Mouse (Mus musculus) neural tube, embryonic 11.5 days (tissue): ENCODE measurements around the gene Miga1. TPM values are rescaled to one million over a fixed set of nuclear protein-coding genes. Genes with fewer than 3 reads are reported as not detected.
A peak's percentile ranks its signal among the peaks of the same experiment; 100 is the strongest.

ENCODE experiments used
- ATAC-seq: fragments of 200-750 bp; cut with Nextera tagmentation; 2 replicates; pipeline ENCODE4 v1.8.0; 2017; ENCODE audit warnings: moderate number of reproducible peaks, mild to moderate bottlenecking, moderate TSS enrichment, moderate library complexity; ENCODE audit not compliant: insufficient read depth, low FRiP score, low TSS enrichment
- DNase-seq: peaks from one replicate; pipeline ENCODE4 v3.0.0-alpha.2; 2015; ENCODE audit warnings: low spot score
- H3K27ac ChIP-seq: fragments of 300-500 bp; sonication (generic); 2 replicates; pipeline ENCODE4 v1.5.1; 2014; ENCODE audit warnings: low read depth, mild to moderate bottlenecking, low read length
- H3K27me3 ChIP-seq: fragments of 300-500 bp; sonication (generic); 2 replicates; pipeline ENCODE4 v1.6.1; 2014; ENCODE audit warnings: mild to moderate bottlenecking, low read length, mixed read lengths; ENCODE audit not compliant: control insufficient read depth, insufficient read depth
- H3K36me3 ChIP-seq: fragments of 300-500 bp; sonication (generic); 2 replicates; pipeline ENCODE4 v1.6.1; 2014; ENCODE audit warnings: mild to moderate bottlenecking, low read length, moderate library complexity, mixed read lengths; ENCODE audit not compliant: control insufficient read depth, insufficient read depth
- H3K4me1 ChIP-seq: fragments of 300-500 bp; sonication (generic); 2 replicates; pipeline ENCODE4 v1.6.1; 2014; ENCODE audit warnings: low read length, mixed read lengths; ENCODE audit not compliant: control insufficient read depth, insufficient read depth
- H3K4me2 ChIP-seq: fragments of 300-500 bp; sonication (generic); 2 replicates; pipeline ENCODE4 v1.6.1; 2014; ENCODE audit warnings: low read depth, mild to moderate bottlenecking, moderate library complexity
- H3K4me3 ChIP-seq: fragments of 300-500 bp; sonication (generic); 2 replicates; pipeline ENCODE4 v1.5.1; 2014; ENCODE audit warnings: low read depth, low read length
- H3K9ac ChIP-seq: fragments of 300-500 bp; sonication (generic); 2 replicates; pipeline ENCODE4 v1.6.1; 2014; ENCODE audit warnings: mild to moderate bottlenecking, low read length
- H3K9me3 ChIP-seq: fragments of 300-500 bp; sonication (generic); 2 replicates; pipeline ENCODE4 v1.6.1; 2016; ENCODE audit warnings: low read length; ENCODE audit not compliant: control insufficient read depth
- WGBS: fragments of 180-500 bp; shearing (Covaris S2); extraction: QIAGEN DNeasy Blood & Tissue Kit; methylation state at CpG from one replicate; pipeline ENCODE4 v1.1.7; 2014; 5-methylcytosine and 5-hydroxymethylcytosine counted together
- polyA plus RNA-seq: library from polyadenylated mRNA; unstranded; fragments of >200 nt; fragmentation: Nextera tagmentation; extraction: Ambion mirVana; gene quantifications from 2 replicates; pipeline ENCODE4 v1.2.1, GENCODE M21; 2014

The Miga1 gene
- polyA plus RNA-seq, 1 experiment from 2014 or later = 20.6 TPM

GRCm38 (mm10) chr3:152268099-152268498 lies 72.1 kb downstream of the Miga1 start:
- no peak overlapping the region for H3K27ac ChIP-seq
- H3K27me3 ChIP-seq = peaks cover 8% of the 10 kb centered on the region; the same call in 1 of the 2 replicates
- WGBS = 88% methylated on average over 14 of the region's 14 CpGs
- no peak for DNase-seq
- H3K9ac ChIP-seq = no peak overlapping the region
- ATAC-seq = no peak
- H3K36me3 ChIP-seq = no peaks in the 10 kb centered on the region
- no peak overlapping the region for H3K4me2 ChIP-seq
- no peak overlapping the region for H3K4me3 ChIP-seq
- H3K4me1 ChIP-seq = peaks cover 9% of the 10 kb centered on the region
- H3K9me3 ChIP-seq = no peaks in the 10 kb centered on the region

- Histone ChIP-seq H3K27ac (peak within 1 kb of the TSS; percentile 39; the same call in 1 of the 2 replicates), H3K27me3 (peaks cover 8% of the 10 kb centered on the region; the same call in 1 of the 2 replicates), H3K4me1 (peaks cover 9% of the 10 kb centered on the region), H3K9ac (peak within 1 kb of the TSS; percentile 69), H3K9me3 (no peaks in the 10 kb centered on the region), H3K4me2 (peak within 1 kb of the TSS; percentile 94), H3K36me3 (no peaks in the 10 kb centered on the region), H3K4me3 (peak within 1 kb of the TSS; percentile 54)
- ATAC-seq = peak; percentile 10
- WGBS = 3% methylated on average over 13 of the region's 13 CpGs
- no peak for DNase-seq
Measured at GRCm38 (mm10) chr3:152266036-152266421, 74.2 kb downstream of the Miga1 start, which contains the start of gene Nexn. Nexn (minus strand) TSS chr3:152266350.

GRCm38 (mm10) chr3:152265351-152266035 lies 74.7 kb downstream of the Miga1 start:
- no peaks in the 10 kb centered on the region for H3K9me3 ChIP-seq
- ATAC-seq (peak; percentile 74), DNase-seq (peak; percentile 81)
- H3K36me3 ChIP-seq = no peaks in the 10 kb centered on the region
- peaks cover 9% of the 10 kb centered on the region for H3K4me1 ChIP-seq
- H3K27me3 ChIP-seq = peaks cover 8% of the 10 kb centered on the region; the same call in 1 of the 2 replicates
- peak overlapping the region; percentile 94 for H3K4me2 ChIP-seq
- H3K9ac ChIP-seq = peak overlapping the region; percentile 69
- peak overlapping the region; percentile 54 for H3K4me3 ChIP-seq
- WGBS = under 1% methylated on average over 53 of the region's 63 CpGs
- peak overlapping the region; percentile 39; the same call in 1 of the 2 replicates for H3K27ac ChIP-seq

GRCm38 (mm10) chr3:152264830-152265229 lies 75.4 kb downstream of the Miga1 start:
- no peak for DNase-seq
- no peaks in the 10 kb centered on the region for H3K9me3 ChIP-seq

GRCm38 (mm10) chr3:152264374-152264773 lies 75.8 kb downstream of the Miga1 start:
- ATAC-seq (no peak), DNase-seq (no peak)
- Histone ChIP-seq H3K4me2 (no peak overlapping the region), H3K36me3 (no peaks in the 10 kb centered on the region), H3K27ac (no peak overlapping the region), H3K27me3 (peaks cover 8% of the 10 kb centered on the region; the same call in 1 of the 2 replicates), H3K9ac (no peak overlapping the region), H3K9me3 (no peaks in the 10 kb centered on the region), H3K4me3 (no peak overlapping the region), H3K4me1 (peaks cover 9% of the 10 kb centered on the region)
- WGBS = 26% methylated on average over 10 of the region's 10 CpGs

More at GRCm38 (mm10) chr3:152264830-152265229, 75.4 kb downstream of the Miga1 start:
- H3K4me3 ChIP-seq = peak overlapping the region; percentile 54
- ATAC-seq = 0 out of 2 replicates have a peak, but pooled peaks have one; percentile 1
- 17% methylated on average over 12 of the region's 12 CpGs for WGBS
- H3K36me3 ChIP-seq = no peaks in the 10 kb centered on the region
- H3K4me1 ChIP-seq = peaks cover 9% of the 10 kb centered on the region
- peak overlapping the region; percentile 94 for H3K4me2 ChIP-seq
- H3K9ac ChIP-seq = no peak overlapping the region; the same call in 1 of the 2 replicates
- H3K27ac ChIP-seq = no peak overlapping the region
- peaks cover 8% of the 10 kb centered on the region; the same call in 1 of the 2 replicates for H3K27me3 ChIP-seq

- H3K27me3 ChIP-seq = peaks cover 8% of the 10 kb centered on the region; the same call in 1 of the 2 replicates
- H3K4me2 ChIP-seq = no peak overlapping the region
Measured at GRCm38 (mm10) chr3:152261948-152262347, 78.3 kb downstream of the Miga1 start.

GRCm38 (mm10) chr3:152261436-152261835 lies 78.8 kb downstream of the Miga1 start:
- 53% methylated on average over 8 of the region's 8 CpGs for WGBS
- DNase-seq = no peak
- no peak for ATAC-seq

More at GRCm38 (mm10) chr3:152261948-152262347, 78.3 kb downstream of the Miga1 start:
- no peak overlapping the region for H3K9ac ChIP-seq
- H3K27ac ChIP-seq = no peak overlapping the region
- ATAC-seq = no peak
- H3K4me1 ChIP-seq = peaks cover 9% of the 10 kb centered on the region
- DNase-seq = no peak
- no peak overlapping the region for H3K4me3 ChIP-seq
- no peaks in the 10 kb centered on the region for H3K9me3 ChIP-seq
- WGBS = 36% methylated on average over 8 of the region's 8 CpGs
- H3K36me3 ChIP-seq = no peaks in the 10 kb centered on the region

GRCm38 (mm10) chr3:152260362-152260761 lies 79.8 kb downstream of the Miga1 start:
- H3K27ac ChIP-seq = no peak overlapping the region
- H3K4me1 ChIP-seq = peaks cover 7% of the 10 kb centered on the region
- H3K36me3 ChIP-seq = no peaks in the 10 kb centered on the region
- WGBS = 87% methylated on average over 1 of the region's 1 CpGs
- no peaks in the 10 kb centered on the region for H3K9me3 ChIP-seq
- H3K9ac ChIP-seq = no peak overlapping the region
- ATAC-seq (no peak), DNase-seq (no peak)
- no peak overlapping the region for H3K4me2 ChIP-seq
- H3K27me3 ChIP-seq = peaks cover 3% of the 10 kb centered on the region; the same call in 1 of the 2 replicates
- no peak overlapping the region for H3K4me3 ChIP-seq

More at GRCm38 (mm10) chr3:152261436-152261835, 78.8 kb downstream of the Miga1 start:
- Histone ChIP-seq H3K4me1 (peaks cover 9% of the 10 kb centered on the region), H3K36me3 (no peaks in the 10 kb centered on the region), H3K27me3 (peaks cover 6% of the 10 kb centered on the region; the same call in 1 of the 2 replicates), H3K27ac (no peak overlapping the region), H3K4me2 (no peak overlapping the region), H3K4me3 (no peak overlapping the region), H3K9ac (no peak overlapping the region), H3K9me3 (no peaks in the 10 kb centered on the region)
